Mouse (Mus musculus) mesoderm, embryonic 11.5 days (tissue): Measurements from ENCODE around the gene Pnpla7.
"Not testable (repeated sequence)": the region's sequence is repeated elsewhere in the genome, so short reads cannot be mapped to it uniquely, and the experiment has no call there.

ENCODE experiments used
- DNase-seq: peaks from one replicate; pipeline ENCODE4 v3.0.0-alpha.2; 2012; ENCODE audit warnings: low read depth, low spot score

Pnpla7 gene

DNA sequence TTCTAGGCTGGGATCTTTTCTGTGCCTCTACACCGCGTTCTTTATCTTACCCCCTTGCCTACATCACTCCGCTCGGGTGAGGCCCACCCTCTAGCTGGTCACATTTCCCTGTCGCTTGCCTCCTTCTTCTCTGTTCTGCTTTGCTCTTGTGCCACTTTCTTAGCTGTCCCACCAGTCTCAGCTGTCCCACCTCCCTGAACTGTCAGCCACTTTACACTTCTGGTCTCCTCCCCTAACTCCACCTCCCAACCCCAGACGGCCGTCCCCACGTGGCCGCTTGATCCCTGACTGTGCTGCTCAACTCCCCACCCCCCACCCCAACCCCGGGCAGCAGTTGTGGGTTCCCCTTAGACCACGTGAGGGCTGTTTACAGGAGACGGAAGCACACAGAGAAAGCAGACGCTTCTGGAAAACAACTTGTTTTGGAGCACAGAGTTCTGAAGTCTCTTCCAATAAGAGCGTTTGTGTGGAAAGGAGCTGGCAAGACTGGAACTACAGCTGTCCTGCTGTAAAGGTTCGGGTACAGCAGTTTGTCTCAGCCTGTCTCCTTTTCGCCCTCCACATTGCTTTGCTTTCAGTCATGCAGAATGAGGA is at the start of gene Pnpla7:
Pnpla7 (plus strand) TSS at position 330 of the 594 bp plus-strand sequence.
- DNase-seq: peak; percentile 76

GRCm38 (mm10) chr2:24926345-24926964 is 49.4 kb upstream of the Pnpla7 start:
- DNase-seq: no peak

DNA sequence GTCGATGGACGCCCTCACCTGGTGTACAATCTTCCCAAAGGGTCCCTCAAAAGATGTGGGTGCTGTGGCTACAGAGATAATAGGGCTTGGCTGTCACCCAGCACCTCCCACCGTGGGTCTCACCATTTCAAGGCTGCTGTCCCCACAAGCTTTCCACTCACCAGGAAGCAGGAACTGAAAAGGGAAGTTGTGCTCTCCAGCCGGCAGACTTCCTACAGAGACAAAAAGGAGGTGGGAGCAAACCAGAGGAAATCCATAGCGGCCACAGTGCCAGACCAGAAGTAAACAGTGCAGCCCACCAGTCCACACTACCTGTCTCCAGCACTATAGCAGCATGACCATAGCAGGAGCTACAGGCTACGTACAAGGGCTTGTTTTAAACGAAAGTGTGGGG is 48.9 kb upstream of the Pnpla7 start:
- DNase-seq: no peak

GRCm38 (mm10) chr2:24927810-24928479 is 47.9 kb upstream of the Pnpla7 start:
- no peak for DNase-seq

DNA sequence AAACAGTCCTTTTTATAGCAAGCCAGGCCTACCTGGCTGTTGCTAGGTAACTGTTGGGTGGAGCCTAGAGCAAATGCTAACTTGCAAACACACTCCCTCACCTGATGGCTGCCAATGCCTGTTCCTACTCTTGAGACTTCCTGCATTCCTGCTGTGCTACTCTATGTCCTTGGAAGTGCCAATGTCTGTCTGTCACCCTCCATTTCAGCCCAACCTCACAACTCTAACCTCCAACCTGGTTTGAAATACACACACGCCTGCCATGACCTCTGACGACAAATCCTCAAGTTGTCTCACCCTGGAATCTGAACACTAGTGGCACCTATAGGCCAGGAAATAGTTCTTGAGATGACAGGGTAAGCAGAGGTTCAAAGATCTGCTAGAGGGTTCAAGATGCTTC is 46.7 kb upstream of the Pnpla7 start:
- DNase-seq: no peak

DNA sequence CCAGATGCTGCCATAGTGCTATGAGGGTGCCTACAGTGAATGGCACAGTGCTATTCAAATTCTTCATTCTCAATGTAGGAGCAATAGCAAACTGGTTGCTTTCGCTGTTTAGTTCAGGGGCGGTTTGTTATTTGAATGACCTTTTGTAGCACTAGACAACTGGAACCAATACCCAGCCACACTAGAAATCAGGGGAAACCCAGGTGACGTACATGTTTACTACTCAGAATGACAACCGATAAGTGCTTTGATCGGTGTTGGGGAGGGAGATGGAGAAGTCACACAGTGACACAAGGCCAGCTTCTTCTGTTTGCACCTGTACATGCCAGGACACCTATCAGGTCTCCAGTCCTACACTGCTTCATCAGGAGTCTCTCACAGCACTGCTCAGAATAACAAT is 46.2 kb upstream of the Pnpla7 start:
- DNase-seq: no peak

- peak; percentile 14 for DNase-seq
These were observed 41.3 kb upstream of the Pnpla7 start for GRCm38 (mm10) chr2:24934441-24934963.

- DNase-seq: peak; percentile 96
These were observed 40.6 kb upstream of the Pnpla7 start, which contains the start of gene Arrdc1 for GRCm38 (mm10) chr2:24935057-24935796. TSS of gene Arrdc1 (minus strand) at chr2:24935252.

DNA sequence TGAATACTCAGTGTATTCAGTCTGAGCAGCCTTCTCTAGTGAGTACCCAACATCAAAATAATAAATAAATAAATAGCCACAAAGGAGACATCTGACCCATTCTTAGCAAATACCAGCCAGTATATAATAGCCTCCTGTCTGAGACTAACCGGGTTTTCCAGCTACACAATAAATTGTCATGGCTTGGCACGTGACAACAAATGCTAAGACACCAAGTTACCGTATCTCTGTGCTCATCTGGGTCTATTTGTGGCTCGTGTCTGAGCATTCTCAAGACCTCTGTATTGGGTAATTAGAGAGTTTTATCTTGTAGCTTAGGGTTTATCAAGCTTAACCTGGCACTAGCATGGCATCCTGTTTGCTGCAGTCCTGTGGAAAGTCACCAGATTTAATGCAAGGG is 33.7 kb upstream of the Pnpla7 start:
- DNase-seq: no peak

GRCm38 (mm10) chr2:24944304-24944703 is 31.5 kb upstream of the Pnpla7 start:
- peak; percentile 23 for DNase-seq

DNA sequence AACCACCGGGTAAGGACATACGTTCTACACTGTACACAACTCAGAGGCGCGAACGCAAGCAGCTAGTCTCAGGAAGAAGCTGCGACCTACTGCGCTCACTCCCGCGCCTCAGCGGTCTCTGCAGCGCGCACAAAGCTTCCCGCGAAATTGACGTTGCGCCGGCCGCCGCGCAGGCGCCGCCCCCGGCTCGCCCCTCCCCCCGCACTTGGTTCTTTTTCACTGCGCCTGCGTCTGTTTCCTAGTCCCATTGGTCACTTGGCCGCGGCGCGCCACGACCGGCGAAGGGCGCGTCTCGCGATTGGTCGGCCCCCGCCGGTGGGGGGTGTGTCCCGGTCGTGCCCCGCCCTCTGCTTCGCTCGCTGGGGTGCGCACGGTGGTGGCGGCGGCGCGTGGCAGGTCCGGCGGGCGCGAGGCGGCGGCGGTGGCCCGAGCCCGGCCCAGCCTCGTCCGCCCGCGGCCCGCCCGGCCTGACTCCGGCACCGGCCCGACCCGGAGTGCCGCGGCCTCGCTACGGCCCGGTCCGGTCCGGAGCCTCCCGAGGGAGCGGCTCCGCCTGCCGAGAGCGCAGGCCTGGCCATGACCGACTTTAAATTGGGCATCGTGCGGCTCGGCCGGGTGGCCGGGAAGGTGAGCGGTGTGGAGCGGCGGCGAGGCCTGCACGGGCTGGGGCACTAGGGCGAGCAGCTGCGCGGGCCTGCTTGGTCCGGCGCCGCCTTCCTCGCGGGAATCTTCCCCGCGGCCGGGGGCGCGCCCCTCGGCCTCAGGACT is 26.2 kb upstream of the Pnpla7 start, which contains the start of gene Zmynd19:
Zmynd19 (plus strand) TSS at position 372 of the 768 bp plus-strand sequence.
- DNase-seq: peak; percentile 98

- peak; percentile 19 for DNase-seq
These were observed 25.7 kb upstream of the Pnpla7 start for GRCm38 (mm10) chr2:24950189-24950535.

- DNase-seq: no peak
These were observed 23.2 kb upstream of the Pnpla7 start for GRCm38 (mm10) chr2:24952537-24953055.

GRCm38 (mm10) chr2:24960910-24961309 is 14.9 kb upstream of the Pnpla7 start:
- DNase-seq: peak; percentile 37

DNA sequence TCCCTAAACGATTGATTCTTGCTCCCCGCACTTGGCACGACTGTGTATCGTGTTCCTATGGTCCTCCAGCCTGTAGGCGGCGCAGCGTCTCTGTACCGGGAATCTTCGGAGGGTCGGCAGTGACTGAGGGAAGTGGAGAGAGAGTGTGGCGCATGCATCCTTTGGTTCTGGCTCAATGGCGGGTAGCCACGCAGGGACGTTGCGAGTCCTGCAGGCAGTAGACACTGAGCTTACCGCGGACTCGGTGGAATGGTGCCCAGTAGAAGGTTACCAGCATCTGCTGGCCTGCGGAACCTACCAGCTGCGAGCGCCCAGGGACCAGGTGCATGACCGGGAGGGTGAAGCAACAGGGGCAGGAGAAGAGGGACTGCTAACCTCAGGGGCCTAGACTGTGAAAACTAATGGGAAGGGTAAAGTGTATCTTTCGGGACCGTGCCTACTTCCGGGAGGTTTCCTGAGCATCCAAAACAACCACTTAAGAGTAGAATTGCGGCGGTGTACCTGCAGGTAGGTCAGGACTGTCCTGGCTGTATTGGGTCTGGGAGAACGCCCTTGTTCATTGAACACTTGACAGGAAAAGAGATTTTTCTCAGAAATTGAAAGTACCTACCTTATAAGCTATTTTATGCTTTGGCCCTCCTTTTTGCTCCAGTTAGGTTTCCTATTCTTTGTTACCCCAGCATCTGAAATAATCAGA is 13.4 kb upstream of the Pnpla7 start, which contains the start of gene Dph7:
Dph7 (plus strand) TSS at position 97 of the 697 bp plus-strand sequence.
- DNase-seq: peak; percentile 89

DNA sequence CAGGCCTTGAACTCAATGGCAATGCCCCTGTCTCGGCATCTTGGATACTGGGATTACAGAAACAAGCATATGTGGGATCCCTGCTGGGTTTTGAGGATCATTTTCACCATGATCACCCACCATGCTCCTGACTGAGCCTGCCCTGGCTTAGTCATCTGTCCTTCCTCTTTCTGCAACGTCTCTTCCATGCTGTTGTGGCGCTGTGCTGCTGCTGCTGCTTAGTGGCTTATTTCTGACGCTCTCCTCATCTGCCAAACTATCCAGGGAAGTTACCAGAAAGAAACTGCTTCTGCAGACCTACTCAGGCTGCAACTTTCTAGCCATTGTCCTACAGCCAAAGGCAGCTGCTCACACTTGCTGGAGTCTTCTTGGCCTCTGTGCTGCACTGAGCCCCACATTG is 5.4 kb upstream of the Pnpla7 start:
- DNase-seq: no peak

- DNase-seq: not testable (repeated sequence)
These were observed 1.4 kb upstream of the Pnpla7 start for GRCm38 (mm10) chr2:24974452-24974851.

DNA sequence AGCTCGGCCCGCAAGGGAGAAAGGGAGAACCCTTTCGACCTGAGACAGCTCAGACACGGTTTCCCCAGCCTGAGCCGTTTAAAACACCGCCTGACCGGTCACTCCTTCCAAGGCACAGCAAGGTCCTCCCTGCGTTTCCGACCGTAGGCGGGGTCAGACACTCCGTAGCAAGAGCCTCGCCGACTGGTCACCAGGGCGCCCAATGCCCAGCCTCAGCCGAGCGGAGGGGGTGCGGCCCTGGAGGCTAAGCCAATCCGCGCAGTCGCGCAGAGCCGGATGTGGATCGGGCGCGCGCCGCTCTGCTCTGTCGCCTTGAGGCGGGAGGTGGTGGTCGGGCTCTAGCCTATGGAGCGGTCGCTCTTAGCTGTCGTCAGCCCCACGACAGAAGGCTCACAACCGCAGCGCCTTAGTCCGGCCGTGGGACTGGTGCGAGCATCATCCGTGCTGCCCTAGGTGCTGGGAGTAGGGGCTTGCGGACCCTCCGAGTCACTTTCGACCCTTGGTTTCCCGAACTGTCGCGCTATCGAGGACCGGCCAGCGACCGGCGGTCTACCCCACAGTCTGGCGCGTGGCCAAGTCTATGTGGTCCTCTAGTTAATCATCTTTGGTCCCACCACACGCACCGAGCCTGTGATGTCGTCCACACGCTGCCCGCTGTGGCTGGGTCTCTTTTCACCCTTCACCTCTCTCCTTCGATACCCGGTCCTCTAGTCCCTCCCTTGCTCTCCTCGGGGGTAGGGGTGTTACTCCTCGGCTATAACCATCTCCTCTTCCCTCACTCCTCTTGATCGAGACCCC is 728 bp upstream of the Pnpla7 start, which contains the start of gene Mrpl41:
Mrpl41 (minus strand) TSS at position 193 of the 798 bp plus-strand sequence.
- DNase-seq: peak; percentile 98

DNA sequence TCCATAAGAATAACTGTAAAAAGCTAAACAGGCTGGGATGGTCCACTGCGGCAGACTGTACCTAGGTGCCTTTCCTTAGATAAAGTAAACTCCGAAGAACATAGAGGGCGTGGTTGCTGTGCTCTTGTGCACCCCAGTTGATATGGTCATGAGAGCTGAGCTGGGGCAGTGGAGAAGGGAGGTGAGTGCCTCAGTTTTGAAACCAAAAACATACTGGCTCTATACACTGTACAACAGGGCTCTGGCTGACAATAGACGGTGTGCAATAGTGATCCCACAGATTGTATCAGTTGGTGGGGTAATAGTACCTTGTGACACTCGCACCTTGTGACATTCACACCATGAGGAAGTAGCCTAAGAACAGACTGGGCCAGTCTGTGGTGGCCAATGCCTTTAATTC is 1.1 kb downstream of the Pnpla7 start:
- no peak for DNase-seq
